Mouse (Mus musculus) small intestine, adult 2 months (tissue): ENCODE measurements at regions not wholly inside any gene's neighbourhood (a gene's known extent, or its start where the extent isn't known, plus 50 kb on each side); places are given as distances from the start of the nearest gene placed in this dataset.

Source experiments
- H3K27ac ChIP-seq: fragments of 200-500 bp; 2 replicates; pipeline ENCODE4 v1.5.1; 2012; ENCODE audit warnings: low read depth, low read length, control low read depth, inconsistent platforms; ENCODE audit not compliant: insufficient read depth
- H3K27me3 ChIP-seq: fragments of 200-500 bp; 2 replicates; pipeline ENCODE4 v1.6.1; 2012; ENCODE audit warnings: mild to moderate bottlenecking, moderate library complexity, low read length, inconsistent platforms; ENCODE audit not compliant: control insufficient read depth, insufficient read depth
- H3K36me3 ChIP-seq: fragments of 200-500 bp; 2 replicates; pipeline ENCODE4 v1.6.1; 2012; ENCODE audit warnings: mild to moderate bottlenecking, low read length, control low read depth, inconsistent platforms; ENCODE audit not compliant: control insufficient read depth, insufficient read depth
- H3K4me1 ChIP-seq: fragments of 200-500 bp; 2 replicates; pipeline ENCODE4 v1.6.1; 2012; ENCODE audit warnings: low read length, inconsistent platforms, mixed read lengths; ENCODE audit not compliant: control insufficient read depth, insufficient read depth, insufficient read length
- H3K4me3 ChIP-seq: fragments of 200-500 bp; 2 replicates; pipeline ENCODE4 v1.5.1; 2012; ENCODE audit warnings: low read depth, mild to moderate bottlenecking, control low read depth, inconsistent platforms, low read length, moderate library complexity
- CTCF ChIP-seq: fragments of 200-500 bp; IDR thresholded peaks from 2 replicates; pipeline ENCODE4 v1.5.1; 2012; ENCODE audit warnings: low read depth, mild to moderate bottlenecking, control low read depth, inconsistent platforms, low read length, moderate library complexity, mixed read lengths; ENCODE audit not compliant: insufficient replicate concordance, insufficient read length; ENCODE audit errors: extremely low read depth
- POLR2A ChIP-seq: fragments of 200-500 bp; IDR thresholded peaks from 2 replicates; pipeline ENCODE4 v1.6.1; 2012; ENCODE audit warnings: low read depth, mild to moderate bottlenecking, control low read depth, inconsistent platforms, low read length, moderate library complexity
- WGBS: fragments of 180-500 bp; shearing (Covaris S2); methylation state at CpG from one replicate; pipeline ENCODE4 v1.1.7; 2018; 5-methylcytosine and 5-hydroxymethylcytosine counted together

- Histone ChIP-seq H3K4me1 (peaks cover 4% of the 10 kb centered on the region; the same call in 1 of the 2 replicates), H3K27ac (no peak overlapping the region), H3K36me3 (no peaks in the 10 kb centered on the region), H3K4me3 (no peak overlapping the region), H3K27me3 (no peaks in the 10 kb centered on the region)
- 89% methylated on average over 24 of the region's 24 CpGs for WGBS
- TF ChIP-seq CTCF = no peak
- TF ChIP-seq POLR2A = no peak
Observed at GRCm38 (mm10) chr10:42094274-42095000, 76.2 kb upstream of the Armc2 start.

- H3K4me3 ChIP-seq = no peak overlapping the region
- H3K36me3 ChIP-seq = no peaks in the 10 kb centered on the region
- H3K27ac ChIP-seq = no peak overlapping the region
- H3K4me1 ChIP-seq = peaks cover 15% of the 10 kb centered on the region
- TF ChIP-seq CTCF (no peak), POLR2A (no peak)
- no peaks in the 10 kb centered on the region for H3K27me3 ChIP-seq
- 76% methylated on average over 8 of the region's 8 CpGs for WGBS
Observed at GRCm38 (mm10) chr10:42093176-42093759, 75.0 kb upstream of the Armc2 start.

DNA sequence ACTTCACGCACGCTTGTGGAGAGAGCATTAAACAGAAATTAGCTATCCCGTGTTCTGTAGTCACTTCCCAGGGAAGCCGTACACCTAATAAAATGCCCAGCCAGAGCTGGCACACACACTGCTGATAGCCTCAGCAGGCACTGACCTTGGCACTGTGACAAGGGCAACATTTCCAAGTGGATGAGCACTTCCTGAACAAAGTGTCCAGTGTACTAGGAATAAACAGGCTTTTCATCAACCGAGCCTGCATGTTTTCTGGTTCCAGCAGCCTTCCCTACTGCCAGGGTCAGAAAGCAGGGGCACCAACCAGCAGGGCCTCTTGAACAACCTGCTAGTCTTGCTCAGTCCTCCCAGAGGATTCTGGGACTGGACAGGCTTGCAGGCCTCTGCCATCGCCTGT, 74.3 kb upstream of the Armc2 start:
- H3K27ac ChIP-seq = no peak overlapping the region
- H3K27me3 ChIP-seq = no peaks in the 10 kb centered on the region
- H3K4me3 ChIP-seq = no peak overlapping the region
- TF ChIP-seq POLR2A (no peak), CTCF (no peak)
- H3K36me3 ChIP-seq = no peaks in the 10 kb centered on the region
- peaks cover 17% of the 10 kb centered on the region for H3K4me1 ChIP-seq
- 47% methylated on average over 6 of the region's 6 CpGs for WGBS

- Histone ChIP-seq H3K4me3 (no peak overlapping the region), H3K36me3 (no peaks in the 10 kb centered on the region), H3K27me3 (no peaks in the 10 kb centered on the region), H3K27ac (no peak overlapping the region), H3K4me1 (peaks cover 17% of the 10 kb centered on the region)
- TF ChIP-seq POLR2A = no peak
- TF ChIP-seq CTCF = no peak
- 86% methylated on average over 11 of the region's 11 CpGs for WGBS
Observed at GRCm38 (mm10) chr10:42091546-42092168, 73.4 kb upstream of the Armc2 start.

GRCm38 (mm10) chr10:42090806-42091205, 72.6 kb upstream of the Armc2 start:
- 99% methylated on average over 7 of the region's 7 CpGs for WGBS
- H3K4me1 ChIP-seq = peaks cover 17% of the 10 kb centered on the region
- no peaks in the 10 kb centered on the region for H3K27me3 ChIP-seq
- no peak overlapping the region for H3K4me3 ChIP-seq
- no peak overlapping the region for H3K27ac ChIP-seq
- TF ChIP-seq CTCF = no peak
- no peak for TF ChIP-seq POLR2A
- no peaks in the 10 kb centered on the region for H3K36me3 ChIP-seq

DNA sequence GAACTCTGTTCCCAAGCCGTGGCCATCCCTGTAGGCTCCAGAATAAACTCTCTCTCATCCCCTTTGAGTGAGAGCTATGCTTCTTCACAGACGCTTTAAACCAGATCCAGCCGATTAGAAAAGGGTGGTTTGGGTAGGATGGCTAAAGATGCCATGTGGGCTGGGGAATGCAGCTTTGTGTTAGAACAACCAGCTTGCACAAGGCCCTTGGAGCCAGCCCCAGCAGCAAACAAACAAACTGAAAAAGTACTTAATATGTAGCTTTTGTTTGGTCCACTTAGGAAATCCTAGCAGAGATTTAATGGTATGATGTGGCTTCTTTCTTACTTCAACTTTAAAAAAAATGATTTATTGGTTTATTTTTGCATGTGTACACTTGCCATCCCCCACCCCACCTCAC, 71.9 kb upstream of the Armc2 start:
- TF ChIP-seq POLR2A = no peak
- no peak for TF ChIP-seq CTCF
- Histone ChIP-seq H3K4me1 (peaks cover 17% of the 10 kb centered on the region), H3K27ac (peak overlapping the region; percentile 77; the same call in 1 of the 2 replicates), H3K36me3 (no peaks in the 10 kb centered on the region), H3K27me3 (no peaks in the 10 kb centered on the region), H3K4me3 (no peak overlapping the region)
- 48% methylated on average over 3 of the region's 3 CpGs for WGBS

- WGBS = 12% methylated on average over 5 of the region's 5 CpGs
- TF ChIP-seq POLR2A (no peak), CTCF (no peak)
- H3K27me3 ChIP-seq = no peaks in the 10 kb centered on the region
- no peak overlapping the region for H3K4me3 ChIP-seq
- H3K36me3 ChIP-seq = no peaks in the 10 kb centered on the region
- H3K27ac ChIP-seq = peak overlapping the region; percentile 77
- H3K4me1 ChIP-seq = peaks cover 17% of the 10 kb centered on the region
Observed at GRCm38 (mm10) chr10:42089686-42090085, 71.4 kb upstream of the Armc2 start.

GRCm38 (mm10) chr10:42089235-42089625, 71.0 kb upstream of the Armc2 start:
- Histone ChIP-seq H3K27ac (peak overlapping the region; percentile 77), H3K4me1 (peaks cover 17% of the 10 kb centered on the region), H3K4me3 (no peak overlapping the region), H3K27me3 (no peaks in the 10 kb centered on the region), H3K36me3 (no peaks in the 10 kb centered on the region)
- no peak for TF ChIP-seq CTCF
- no peak for TF ChIP-seq POLR2A
- WGBS = 1% methylated on average over 3 of the region's 3 CpGs
